Mouse (Mus musculus): Measurements from ENCODE around the gene Elovl7.

GRCm38 (mm10) chr13:108304680-108305079 is 90.5 kb downstream of the Elovl7 start:
- TF ChIP-seq POLR2A (IDR thresholded peaks at IDR 0.05; ENCODE audit: borderline replicate concordance, control insufficient read depth, low read depth, low read length), result no peak
- TF ChIP-seq CTCF (IDR thresholded peaks at IDR 0.05; ENCODE audit: control insufficient read depth, insufficient read depth, low read length), result no peak
